ENCODE assay signal across 8 mouse cellular contexts in the genomic region with DNA sequence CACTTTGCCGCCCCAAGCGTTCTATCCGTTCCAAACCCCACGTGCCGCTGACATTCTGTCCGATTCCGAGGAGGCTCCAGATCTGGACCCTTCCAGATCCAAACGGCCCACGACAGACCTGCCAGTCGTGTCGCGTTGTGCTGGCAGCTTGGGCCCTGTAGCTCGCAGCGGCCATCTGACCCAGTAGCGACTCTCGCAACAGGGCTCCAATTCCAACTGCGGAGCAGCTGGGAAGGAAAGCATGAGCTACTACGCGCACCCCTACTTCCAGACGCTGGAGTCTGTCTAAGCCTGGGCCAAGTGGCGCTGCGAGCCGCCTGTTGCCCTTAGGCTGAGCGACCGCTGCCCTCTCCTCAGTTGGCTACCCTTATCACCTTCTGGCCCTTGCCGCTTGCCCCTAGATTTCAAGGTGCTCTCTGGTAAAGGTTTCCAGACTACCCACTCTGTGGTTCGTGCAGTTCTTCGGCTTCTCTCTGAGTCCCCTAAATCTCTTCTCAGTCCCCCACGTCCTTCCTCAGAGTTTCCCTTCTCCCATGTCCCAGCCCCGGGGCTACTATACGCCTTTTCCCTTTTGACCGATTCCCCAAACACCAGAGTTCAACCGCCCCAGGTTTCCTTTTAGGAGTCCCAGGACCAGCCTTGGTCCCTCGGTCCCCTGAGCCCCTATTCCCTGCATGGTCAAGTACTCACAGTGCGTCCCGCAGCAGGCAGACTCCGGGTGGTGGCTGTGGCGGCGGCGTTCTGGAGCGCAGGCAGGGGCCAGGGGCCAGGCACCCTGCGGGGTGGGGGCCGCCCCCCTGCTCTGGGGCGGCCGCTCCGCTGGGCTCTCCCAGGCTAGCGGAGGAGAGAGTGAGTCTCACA. TPM values are rescaled to one million over a fixed set of nuclear protein-coding genes. Genes with fewer than 3 reads are reported as not detected.
DNase-seq lines count a peak whose midpoint lies in the region; ATAC-seq lines count a peak whose summit lies in the region.

A gene (minus strand): TSS at position 816 of the 861 bp plus-strand sequence.

- no peak for ATAC-seq in cerebellum, adult (ENCODE audit: insufficient number of reproducible peaks, low FRiP score, low TSS enrichment)
- no peak for ATAC-seq in intestine, embryonic 14.5 days (replicated peaks; ENCODE audit: low FRiP score, low TSS enrichment, low read depth)
- ATAC-seq in lung, embryonic 16.5 days (ENCODE audit: low read depth) = no peak; the same call in 1 of the 2 replicates
- no peak for ATAC-seq in stomach, embryonic 14.5 days (ENCODE audit: insufficient number of reproducible peaks, insufficient read depth, low FRiP score, low read depth)

- H3K4me2 ChIP-seq in intestine, embryonic 14.5 days (ENCODE audit: low read length) = peak within 1 kb of the TSS; percentile 97
- peak within 1 kb of the TSS; percentile 99 for H3K4me2 ChIP-seq in lung, embryonic 16.5 days (ENCODE audit: low read depth, low read length)
- H3K4me2 ChIP-seq in stomach, embryonic 14.5 days (replicated peaks; ENCODE audit: low read depth, low read length) = peak within 1 kb of the TSS; percentile 98

- H3K36me3 ChIP-seq in intestine, embryonic 14.5 days (ENCODE audit: control insufficient read depth, insufficient read depth, low read length) = no peaks in the 10 kb centered on the region
- no peaks in the 10 kb centered on the region for H3K36me3 ChIP-seq in lung, embryonic 16.5 days (ENCODE audit: control insufficient read depth, insufficient read depth, low read length)
- no peaks in the 10 kb centered on the region for H3K36me3 ChIP-seq in stomach, embryonic 14.5 days (ENCODE audit: control insufficient read depth, insufficient read depth, low read length)

- no peaks in the 10 kb centered on the region for H3K9me3 ChIP-seq in intestine, embryonic 14.5 days (ENCODE audit: control insufficient read depth, low read length)
- H3K9me3 ChIP-seq in lung, embryonic 16.5 days (ENCODE audit: control insufficient read depth, low read length) = no peaks in the 10 kb centered on the region
- H3K9me3 ChIP-seq in stomach, embryonic 14.5 days (ENCODE audit: control insufficient read depth, low read depth, low read length) = no peaks in the 10 kb centered on the region

- no peak within 1 kb of the TSS for H3K27ac ChIP-seq in intestine, embryonic 14.5 days (ENCODE audit: low read depth)
- H3K27ac ChIP-seq in lung, embryonic 16.5 days (ENCODE audit: low read length) = no peak within 1 kb of the TSS
- H3K27ac ChIP-seq in stomach, embryonic 14.5 days (ENCODE audit: low read length) = no peak within 1 kb of the TSS

- DNase-seq in cerebellum, adult 18-20 months = peak; percentile 18 to 24
- DNase-seq in adrenal gland, postnatal 25 days = peak; percentile 38
- DNase-seq in gastrocnemius, postnatal 10 days = peak; percentile 55
- DNase-seq in intestine, embryonic 14.5 days (ENCODE audit: low spot score) = peak; percentile 75
- no peak for DNase-seq in spleen, adult 12 weeks (ENCODE audit: low spot score)

- H3K4me3 ChIP-seq in intestine, embryonic 14.5 days (ENCODE audit: low read depth, low read length) = peak within 1 kb of the TSS; percentile 56
- peak within 1 kb of the TSS; percentile 62 for H3K4me3 ChIP-seq in lung, embryonic 16.5 days (ENCODE audit: low read length)
- peak within 1 kb of the TSS; percentile 54 for H3K4me3 ChIP-seq in stomach, embryonic 14.5 days (ENCODE audit: low read depth, low read length)

- H3K9ac ChIP-seq in intestine, embryonic 14.5 days (ENCODE audit: low read length) = no peak within 1 kb of the TSS
- peak within 1 kb of the TSS; percentile 49 for H3K9ac ChIP-seq in lung, embryonic 16.5 days (ENCODE audit: low read length)
- no peak within 1 kb of the TSS for H3K9ac ChIP-seq in stomach, embryonic 14.5 days (replicated peaks; ENCODE audit: low read depth, low read length)

- H3K4me1 ChIP-seq in intestine, embryonic 14.5 days (replicated peaks; ENCODE audit: control insufficient read depth, insufficient read depth, low read length) = peaks cover 12% of the 10 kb centered on the region
- H3K4me1 ChIP-seq in lung, embryonic 16.5 days (replicated peaks; ENCODE audit: control insufficient read depth, insufficient read depth, low read length) = peaks cover 22% of the 10 kb centered on the region
- peaks cover 14% of the 10 kb centered on the region; the same call in 1 of the 2 replicates for H3K4me1 ChIP-seq in stomach, embryonic 14.5 days (ENCODE audit: control insufficient read depth, insufficient read depth, low read length)

- WGBS in intestine, embryonic 14.5 days = 2% methylated on average over 43 of the region's 47 CpGs
- 2% methylated on average over 47 of the region's 47 CpGs for WGBS in lung, embryonic 16.5 days
- 1% methylated on average over 47 of the region's 47 CpGs for WGBS in stomach, embryonic 14.5 days

- H3K27me3 ChIP-seq in intestine, embryonic 14.5 days (replicated peaks; ENCODE audit: control insufficient read depth, insufficient read depth, low read length) = peaks cover 81% of the 10 kb centered on the region
- peaks cover 71% of the 10 kb centered on the region for H3K27me3 ChIP-seq in lung, embryonic 16.5 days (ENCODE audit: control insufficient read depth, insufficient read depth, low read depth, low read length)
- H3K27me3 ChIP-seq in stomach, embryonic 14.5 days (ENCODE audit: control insufficient read depth, insufficient read depth, low read length) = peaks cover 36% of the 10 kb centered on the region; the same call in 1 of the 2 replicates

RNA-seq across cellular contexts. Expression of the gene that starts here (rescaled TPM):
- not detected in 2 replicates for total RNA-seq in adrenal gland, postnatal 25 days (2021)
- 10 to 100 TPM; 19.0 to 21.6 TPM for total RNA-seq in gastrocnemius, postnatal 10 days (2021)
- not detected in 2 replicates for polyA plus RNA-seq in intestine, embryonic 14.5 days (2014; fragmentation: Nextera tagmentation; extraction: Ambion mirVana)
- 0.55 TPM in 1 of 2 replicates, not detected in the other for polyA plus RNA-seq in lung, embryonic 16.5 days (2015; fragmentation: Nextera tagmentation; extraction: Ambion mirVana)
- polyA plus RNA-seq in stomach, embryonic 14.5 days (2014; fragmentation: Nextera tagmentation; extraction: Ambion mirVana) = not detected in 2 replicates

Comparison
In these comparisons a context has a peak if more than half of its experiments do, and no peak if none do; other contexts are left out.
1. RNA of the gene that starts here (total RNA-seq): 19.0 to 21.6 TPM in gastrocnemius, postnatal 10 days; not detected in adrenal gland, postnatal 25 days; every median in the first group is over 10 times any median in the second.
2. Peak in DNase-seq in adrenal gland, postnatal 25 days; RNA of the gene not detected or under 1 TPM.
3. Peak in DNase-seq, H3K4me3 ChIP-seq and H3K4me2 ChIP-seq in intestine, embryonic 14.5 days; RNA of the gene not detected or under 1 TPM.
4. Peak in every context shown above with its lines, with median percentiles within 50 percentile points of each other: H3K4me2 ChIP-seq and H3K4me3 ChIP-seq.